Comparison of ENCODE assay signal across 10 mouse cellular contexts in genomic region chr8:48484143-48484542, GRCm38 (mm10).
"Had no signal": no experiment of that assay in that cellular context is flagged by ENCODE, and none has a peak within 500 bp of the region (broad histone marks: within the 10 kb centered on the region; RNA-seq: fewer than 3 reads in every experiment).

No protein-coding gene starts in this region.

- H3K9ac ChIP-seq: limb, embryonic 13.5 days; liver, embryonic 14.5 days had no signal

- H3K27me3 ChIP-seq: limb, embryonic 13.5 days had no signal

- H3K27ac ChIP-seq: kidney, postnatal 0 days; layer of hippocampus, adult 2 months; limb, embryonic 13.5 days; liver, embryonic 14.5 days; stomach, postnatal 0 days had no signal

- H3K4me2 ChIP-seq: limb, embryonic 13.5 days had no signal

- H3K9me3 ChIP-seq: limb, embryonic 13.5 days had no signal

- DNase-seq: kidney, adult 8-10 months; kidney, postnatal 4 days; left cerebral cortex, postnatal 4 days; lung, adult 18-20 months; thymus, postnatal 4 days had no signal

- H3K4me3 ChIP-seq: layer of hippocampus, adult 2 months; limb, embryonic 13.5 days had no signal
